Mouse (Mus musculus) embryo, embryonic 9.5 days (tissue): Measurements from ENCODE around the gene Abhd12.

ENCODE experiments used
- DNase-seq: peaks from one replicate; pipeline ENCODE4 v3.0.0-alpha.2; 2017; ENCODE audit errors: extremely low spot score

The Abhd12 gene

GRCm38 (mm10) chr2:150851251-150851650, 53.3 kb downstream of the Abhd12 start:
- no peak for DNase-seq

- DNase-seq: no peak
These were observed 57.0 kb downstream of the Abhd12 start for GRCm38 (mm10) chr2:150847436-150847995.

DNA sequence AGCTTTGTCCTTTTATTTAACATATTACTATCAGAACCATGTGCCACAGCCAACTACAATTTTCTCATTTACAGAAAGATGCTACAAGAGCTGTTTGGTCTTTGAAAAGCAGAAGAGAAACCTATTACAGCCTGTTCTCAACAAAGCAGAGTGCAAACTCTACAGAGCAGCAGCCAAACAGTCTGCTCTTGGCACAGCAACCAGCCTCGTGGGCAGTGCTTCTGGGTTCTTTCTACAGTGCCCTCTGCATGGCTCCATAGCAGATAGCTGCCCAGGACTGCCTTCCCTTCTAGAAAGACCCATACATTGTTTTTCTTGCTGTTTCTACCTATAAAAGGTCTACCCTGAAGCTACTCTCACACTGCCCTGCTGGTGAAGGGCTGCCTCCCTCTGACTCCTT, 59.7 kb downstream of the Abhd12 start:
- no peak for DNase-seq

DNA sequence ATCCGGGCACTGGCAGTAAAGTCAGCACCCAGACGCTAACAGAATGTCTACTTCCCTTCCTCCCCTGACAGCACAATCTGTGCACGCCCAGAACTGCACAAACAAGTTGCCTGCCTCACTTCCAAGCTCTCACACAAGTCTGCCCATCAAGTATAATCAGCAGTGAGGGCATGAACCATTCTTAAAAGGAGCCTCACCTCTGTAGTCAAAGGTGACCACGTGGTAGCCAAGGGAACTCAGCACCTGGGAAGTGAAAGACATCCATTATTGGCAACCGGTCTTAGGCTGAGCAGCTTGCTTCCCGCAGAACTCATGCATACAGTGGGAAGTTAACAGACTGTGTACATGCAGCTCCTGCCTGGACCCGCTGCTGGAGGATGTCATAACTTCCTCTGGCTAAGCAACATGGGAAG, 62.5 kb downstream of the Abhd12 start:
- DNase-seq: no peak

DNA sequence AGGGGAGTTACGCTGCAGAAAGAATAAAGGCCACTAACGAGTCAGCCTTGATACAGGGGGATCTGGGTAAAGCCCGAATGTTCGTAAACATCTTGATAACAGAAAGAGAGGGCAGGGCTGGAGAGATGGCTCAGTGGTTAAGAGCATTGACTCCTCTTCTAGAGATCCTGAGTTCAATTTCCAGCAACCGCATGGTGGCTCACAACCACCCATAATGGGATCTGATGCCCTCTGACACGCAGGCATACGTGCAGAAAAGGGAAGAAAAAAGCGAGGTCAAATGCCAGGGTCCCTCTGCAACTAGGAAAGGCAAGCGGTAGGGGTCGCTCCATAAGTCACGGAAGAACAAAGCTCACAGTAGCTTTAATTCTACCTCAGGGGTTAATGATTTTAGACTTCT, 63.4 kb downstream of the Abhd12 start:
- no peak for DNase-seq

GRCm38 (mm10) chr2:150839686-150840471, 64.7 kb downstream of the Abhd12 start:
- DNase-seq: no peak

DNA sequence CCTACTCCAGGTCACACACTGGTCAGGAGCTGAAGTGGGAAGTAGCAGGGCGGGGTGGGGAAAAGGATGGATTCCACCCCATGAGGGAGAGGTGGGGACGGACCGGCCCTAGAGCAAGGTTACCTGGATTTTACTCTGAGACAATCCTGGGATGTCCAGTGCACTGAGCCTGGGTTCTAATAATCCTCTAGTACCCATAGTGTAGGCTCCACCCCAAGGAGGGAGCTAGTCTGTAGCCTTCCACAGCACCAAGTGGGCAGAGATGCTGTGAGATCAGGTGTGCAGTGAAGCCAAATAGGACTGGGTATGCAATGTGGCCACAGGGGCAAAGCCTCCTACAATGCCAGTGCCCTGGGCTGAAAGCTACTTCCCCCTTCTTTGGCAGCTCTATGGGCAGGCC, 66.8 kb downstream of the Abhd12 start:
- no peak for DNase-seq

- DNase-seq: no peak
These were observed 67.6 kb downstream of the Abhd12 start for GRCm38 (mm10) chr2:150836906-150837305.

- DNase-seq: no peak
These were observed 68.6 kb downstream of the Abhd12 start for GRCm38 (mm10) chr2:150835975-150836374.

GRCm38 (mm10) chr2:150834616-150835015, 69.9 kb downstream of the Abhd12 start:
- no peak for DNase-seq

GRCm38 (mm10) chr2:150832029-150832428, 72.5 kb downstream of the Abhd12 start:
- DNase-seq: no peak

DNA sequence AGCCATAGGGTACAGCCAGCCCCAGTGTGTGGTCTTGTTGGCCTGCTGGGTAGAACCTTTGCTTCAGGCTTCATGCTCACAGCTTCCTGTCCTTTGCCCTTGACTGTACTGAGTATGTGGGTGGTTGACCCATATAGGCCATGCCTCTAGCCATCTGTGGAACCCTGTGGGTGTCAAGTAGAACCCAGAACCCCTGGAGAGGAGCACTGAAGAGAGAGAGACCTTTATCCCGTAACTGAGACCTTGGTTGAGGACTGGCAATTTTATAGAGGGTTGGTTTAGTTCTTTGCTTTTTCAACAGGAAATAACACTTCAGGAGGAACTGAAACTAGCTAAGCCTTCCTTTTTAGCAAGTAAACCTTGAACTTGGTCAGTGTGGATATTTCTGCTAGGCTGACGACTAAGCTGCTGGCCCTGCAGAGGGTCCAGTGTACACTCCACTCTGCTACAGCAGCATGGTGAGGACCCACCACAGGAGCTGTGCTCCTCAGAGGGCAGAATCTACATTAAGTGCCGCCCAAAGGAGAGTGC, 73.6 kb downstream of the Abhd12 start:
- DNase-seq: no peak

GRCm38 (mm10) chr2:150830011-150830410, 74.5 kb downstream of the Abhd12 start:
- no peak for DNase-seq

DNA sequence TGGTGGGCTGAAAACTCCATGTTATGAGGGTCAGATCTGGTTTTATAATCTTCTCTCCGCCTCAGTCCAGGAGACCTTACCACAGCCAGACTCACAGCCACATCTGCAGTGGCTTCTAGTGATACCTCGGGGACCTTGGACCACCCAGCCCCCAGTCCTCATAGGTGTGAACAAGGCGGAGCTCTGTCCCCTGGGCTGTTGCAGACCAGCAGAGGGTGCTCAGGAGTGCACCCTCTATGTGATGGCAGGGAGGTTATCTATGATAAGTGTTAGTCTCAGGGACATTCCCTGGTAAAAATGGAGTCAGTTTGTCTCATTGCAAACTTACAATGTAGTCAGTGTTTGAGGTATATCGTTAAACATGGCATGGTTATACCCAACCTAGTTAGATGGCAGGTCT, 75.9 kb downstream of the Abhd12 start:
- DNase-seq: no peak

- DNase-seq: no peak
These were observed 76.4 kb downstream of the Abhd12 start for GRCm38 (mm10) chr2:150828164-150828563.

DNA sequence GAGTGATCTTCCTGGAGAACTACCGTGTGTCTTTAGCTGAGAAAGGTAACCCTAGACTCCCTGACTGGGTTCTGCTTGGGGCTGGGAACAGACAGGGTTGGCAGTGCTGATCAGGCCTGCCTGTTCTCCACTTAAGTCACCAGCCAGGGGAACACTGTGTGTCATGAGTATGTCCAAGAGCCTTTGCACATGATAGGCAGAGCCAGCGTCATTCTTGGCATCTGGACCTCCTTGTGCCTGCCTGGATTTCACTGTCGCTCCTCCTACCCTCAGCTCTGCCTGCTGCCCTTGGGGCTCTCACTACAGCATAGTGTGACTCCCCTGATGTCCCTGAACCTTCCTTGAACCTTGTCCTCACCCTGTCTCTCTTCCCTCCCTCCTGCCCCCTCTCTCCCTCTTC, 78.1 kb downstream of the Abhd12 start:
- DNase-seq: no peak

DNA sequence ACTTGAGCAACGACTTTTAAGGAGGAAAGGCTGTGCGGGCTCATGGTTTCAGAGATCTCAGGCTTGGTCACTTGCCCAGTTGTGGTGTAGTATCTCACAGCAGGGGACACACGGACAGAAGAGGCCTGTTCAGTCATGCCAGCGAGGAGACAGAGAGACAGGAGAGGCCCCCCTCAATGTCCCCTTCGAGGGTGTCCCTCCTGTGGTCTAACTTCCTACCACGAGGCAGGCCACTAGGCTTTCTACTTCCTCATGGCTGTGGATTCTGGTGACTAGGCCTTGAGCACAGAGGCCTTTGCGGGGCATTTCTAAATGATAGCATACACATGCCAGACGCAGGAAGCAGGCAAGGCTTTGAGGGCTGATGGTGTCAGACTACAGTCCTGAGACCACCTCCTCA, 81.6 kb downstream of the Abhd12 start:
- DNase-seq: no peak

GRCm38 (mm10) chr2:150820720-150821119, 83.8 kb downstream of the Abhd12 start:
- DNase-seq: no peak

- DNase-seq: no peak
These were observed 85.8 kb downstream of the Abhd12 start for GRCm38 (mm10) chr2:150818742-150819141.

DNA sequence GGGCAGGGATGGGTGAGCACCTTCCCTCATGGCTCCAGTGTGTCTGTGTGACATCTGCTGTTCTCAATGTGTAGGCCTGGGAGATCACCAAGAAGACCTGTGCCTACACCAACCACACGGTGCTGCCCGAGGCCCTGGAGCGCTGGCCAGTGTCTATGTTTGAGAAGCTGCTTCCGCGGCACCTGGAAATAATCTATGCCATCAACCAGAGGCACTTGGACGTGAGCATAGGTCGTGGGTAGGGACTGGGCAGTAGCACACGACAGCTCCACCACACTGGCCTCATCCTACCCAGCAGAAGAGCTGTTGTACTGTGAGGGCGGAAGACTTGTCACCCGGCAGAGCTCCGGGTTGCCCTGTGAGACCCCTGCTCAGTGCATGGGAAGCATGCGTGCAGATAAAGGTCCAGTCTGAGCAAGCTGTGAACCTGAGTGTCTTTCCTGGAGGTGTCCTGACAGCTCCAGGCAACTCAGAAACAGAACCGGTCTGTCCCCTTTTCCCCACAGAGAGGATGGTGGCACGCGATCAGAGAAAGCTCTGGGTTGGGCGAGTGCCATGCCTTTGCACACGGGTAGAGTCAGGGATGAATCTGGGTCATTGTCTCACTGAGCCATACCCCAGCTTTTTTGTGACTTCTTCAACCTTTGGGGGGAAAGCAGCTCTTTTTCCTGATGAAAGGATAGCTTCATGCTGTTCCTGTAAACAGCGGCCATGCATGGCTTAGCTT, 87.7 kb downstream of the Abhd12 start:
- DNase-seq: no peak

DNA sequence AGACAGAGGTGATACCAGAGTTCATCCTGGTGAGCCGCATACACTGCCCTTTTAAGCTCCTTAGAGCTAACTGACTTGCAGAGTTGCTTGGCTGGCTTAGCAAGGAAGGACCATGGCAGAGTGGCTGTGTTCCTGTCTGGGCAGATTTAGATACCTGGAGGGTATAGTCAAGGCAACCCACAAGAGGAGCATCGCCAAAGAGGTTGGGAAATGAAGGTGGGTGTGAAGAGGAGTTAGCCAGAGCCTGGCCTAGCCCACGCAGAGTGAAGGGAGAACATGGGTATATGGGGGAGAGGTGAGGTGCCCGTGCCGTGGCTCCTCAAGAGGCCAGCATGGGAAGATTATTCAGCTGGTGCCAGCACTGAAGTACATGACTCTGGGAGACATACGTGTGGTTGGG, 91.7 kb downstream of the Abhd12 start:
- DNase-seq: no peak

DNA sequence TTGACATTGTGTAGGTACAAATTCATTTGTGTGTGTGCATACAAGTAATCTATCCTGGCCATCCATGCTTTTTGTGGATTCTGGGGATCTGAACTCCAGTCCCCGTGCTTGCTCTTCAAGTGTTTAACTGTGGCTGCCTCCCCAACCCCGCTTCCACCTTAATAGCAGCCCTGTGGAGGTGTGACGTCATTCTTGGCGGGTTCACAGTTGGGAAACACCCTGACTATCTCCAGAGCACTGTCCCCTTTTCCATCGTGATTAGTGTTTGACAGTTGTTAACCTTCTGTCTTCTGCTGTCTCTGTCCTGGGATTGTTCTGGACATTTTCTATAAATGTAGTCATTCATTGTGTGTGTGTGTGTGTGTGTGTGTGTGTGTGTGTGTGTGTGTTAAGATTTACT, 93.9 kb downstream of the Abhd12 start:
- DNase-seq: no peak

DNA sequence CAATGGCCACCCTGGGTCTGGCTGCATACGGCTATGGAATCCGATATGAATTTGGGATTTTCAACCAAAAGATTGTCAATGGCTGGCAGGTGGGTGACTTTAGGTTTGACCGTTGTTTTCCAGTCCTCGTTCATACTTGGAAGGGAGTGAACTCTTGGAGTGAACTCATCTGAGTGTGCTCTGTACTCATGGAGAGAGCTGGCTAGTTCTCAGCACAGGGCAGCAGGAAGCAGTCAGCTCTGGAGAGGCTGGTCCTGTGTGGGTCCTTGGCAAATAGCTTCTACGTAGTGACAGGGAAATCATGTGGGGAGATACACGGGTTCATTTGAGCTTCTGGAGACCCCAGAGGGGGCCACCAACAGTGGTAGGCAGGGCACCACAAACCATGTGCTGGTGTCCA, 95.7 kb downstream of the Abhd12 start:
- DNase-seq: no peak
